Mouse (Mus musculus) heart, adult 2 months (tissue): Measurements from ENCODE around the gene Add2. TPM values are rescaled to one million over a fixed set of nuclear protein-coding genes. Genes with fewer than 3 reads are reported as not detected.

Experiments used
- DNase-seq, 2 experiments: peaks; one replicate each; pipeline ENCODE4 v3.0.0; 2021
- H3K27ac ChIP-seq: fragments of 200-600 bp; 2 replicates; pipeline ENCODE4 v1.8.1; 2022
- H3K27me3 ChIP-seq: fragments of 200-500 bp; 2 replicates; pipeline ENCODE4 v1.6.1; 2012; ENCODE audit warnings: mild to moderate bottlenecking, low read length, inconsistent platforms, mixed read lengths; ENCODE audit not compliant: control insufficient read depth, insufficient read depth
- H3K36me3 ChIP-seq: fragments of 200-500 bp; 2 replicates; pipeline ENCODE4 v1.6.1; 2012; ENCODE audit warnings: low read length, inconsistent platforms; ENCODE audit not compliant: control insufficient read depth, insufficient read depth
- H3K4me1 ChIP-seq: fragments of 200-500 bp; 2 replicates; pipeline ENCODE4 v1.6.1; 2011; ENCODE audit warnings: low read length; ENCODE audit not compliant: control insufficient read depth, insufficient read depth
- H3K4me3 ChIP-seq: fragments of 200-600 bp; 2 replicates; pipeline ENCODE4 v1.8.1; 2022
- H3K79me2 ChIP-seq: fragments of 200-500 bp; replicated peaks from 2 replicates; pipeline ENCODE4 v1.6.1; 2012; ENCODE audit warnings: mild to moderate bottlenecking, inconsistent platforms, low read length, moderate library complexity, mixed read lengths; ENCODE audit not compliant: control insufficient read depth, insufficient read depth
- H3K9ac ChIP-seq: fragments of 200-500 bp; 2 replicates; pipeline ENCODE4 v1.6.1; 2012; ENCODE audit warnings: low read depth, mild to moderate bottlenecking, control low read depth, inconsistent platforms, low read length, mixed read lengths
- CTCF ChIP-seq: fragments of 200-600 bp; IDR thresholded peaks from 2 replicates; pipeline ENCODE4 v1.8.1; 2022; ENCODE audit warnings: antibody characterized with exemption, mild to moderate bottlenecking, moderate library complexity
- EP300 ChIP-seq: fragments of 200-500 bp; IDR thresholded peaks from 2 replicates; pipeline ENCODE4 v1.6.1; 2011; ENCODE audit warnings: low read depth, low read length, control low read depth; ENCODE audit not compliant: insufficient read depth
- POLR2A ChIP-seq: fragments of 200-500 bp; IDR thresholded peaks from 2 replicates; pipeline ENCODE4 v1.6.1; 2011; ENCODE audit warnings: mild to moderate bottlenecking, low read depth, low read length, control low read depth; ENCODE audit not compliant: insufficient read depth
- WGBS: fragments of 180-500 bp; shearing (Covaris S2); methylation state at CpG from one replicate; pipeline ENCODE4 v1.1.7; 2018; 5-methylcytosine and 5-hydroxymethylcytosine counted together
- intact Hi-C: fragments of 180-260 bp; cut with DNase I; formaldehyde crosslinking; loops from one replicate; pipeline ENCODE4 v1.15.1; 2025
- polyA plus RNA-seq: library from polyadenylated mRNA; depleted of rRNA; stranded (reverse); fragments of >200 nt; gene quantifications from 2 replicates; pipeline ENCODE4 v1.2.3, GENCODE M21; 2012
- total RNA-seq, 2 experiments: library from RNA; stranded (reverse); gene quantifications; 2 replicates each; pipeline ENCODE4 v1.2.3; 2021

Gene Add2
- total and polyA plus RNA-seq, 3 experiments, result 0.16 to 0.39 (median 0.25) TPM

GRCm38 (mm10) chr6:86033635-86034034, 5.2 kb downstream of the Add2 start:
- Histone ChIP-seq H3K9ac (no peak overlapping the region), H3K36me3 (no peaks in the 10 kb centered on the region), H3K27me3 (no peaks in the 10 kb centered on the region), H3K4me3 (no peak overlapping the region), H3K79me2 (no peaks in the 10 kb centered on the region), H3K27ac (no peak overlapping the region), H3K4me1 (no peaks in the 10 kb centered on the region)
- intact Hi-C loops, result no loop called here
- no peak for DNase-seq
- WGBS, result 81% methylated on average over 1 of the region's 1 CpGs
- TF ChIP-seq EP300, result no peak
- TF ChIP-seq POLR2A, result no peak
- TF ChIP-seq CTCF, result no peak

GRCm38 (mm10) chr6:86038901-86039300, 10.4 kb downstream of the Add2 start:
- no peak overlapping the region for H3K4me3 ChIP-seq
- H3K79me2 ChIP-seq, result no peaks in the 10 kb centered on the region
- TF ChIP-seq POLR2A, result no peak
- no peak for TF ChIP-seq EP300
- TF ChIP-seq CTCF, result no peak
- no peaks in the 10 kb centered on the region for H3K4me1 ChIP-seq
- no peak overlapping the region for H3K9ac ChIP-seq
- H3K27ac ChIP-seq, result no peak overlapping the region
- H3K27me3 ChIP-seq, result no peaks in the 10 kb centered on the region
- intact Hi-C loops, result no loop called here
- WGBS, result 32% methylated on average over 2 of the region's 2 CpGs
- no peak for DNase-seq
- no peaks in the 10 kb centered on the region for H3K36me3 ChIP-seq

- DNase-seq, result no peak
- H3K4me1 ChIP-seq, result no peaks in the 10 kb centered on the region
- no peaks in the 10 kb centered on the region for H3K36me3 ChIP-seq
- no peaks in the 10 kb centered on the region for H3K27me3 ChIP-seq
- intact Hi-C loops, result no loop called here
- no peak overlapping the region for H3K27ac ChIP-seq
- no peak overlapping the region for H3K9ac ChIP-seq
- no peaks in the 10 kb centered on the region for H3K79me2 ChIP-seq
- TF ChIP-seq CTCF (no peak), EP300 (no peak), POLR2A (no peak)
- H3K4me3 ChIP-seq, result no peak overlapping the region
- 46% methylated on average over 1 of the region's 1 CpGs for WGBS
These were observed 11.7 kb downstream of the Add2 start for GRCm38 (mm10) chr6:86040140-86040539.

- no peak for TF ChIP-seq CTCF
- no peak for TF ChIP-seq EP300
- no peak for TF ChIP-seq POLR2A
- H3K27ac ChIP-seq, result no peak overlapping the region
- intact Hi-C loops, result no loop called here
- WGBS, result 91% methylated on average over 11 of the region's 11 CpGs
- H3K9ac ChIP-seq, result no peak overlapping the region
- H3K4me1 ChIP-seq, result no peaks in the 10 kb centered on the region
- H3K79me2 ChIP-seq, result no peaks in the 10 kb centered on the region
- H3K36me3 ChIP-seq, result no peaks in the 10 kb centered on the region
- no peak overlapping the region for H3K4me3 ChIP-seq
- DNase-seq, result no peak
- no peaks in the 10 kb centered on the region for H3K27me3 ChIP-seq
These were observed 19.0 kb downstream of the Add2 start for GRCm38 (mm10) chr6:86047510-86047909.

- TF ChIP-seq CTCF, result no peak
- TF ChIP-seq POLR2A, result no peak
- TF ChIP-seq EP300, result no peak
- WGBS, result 67% methylated on average over 5 of the region's 5 CpGs
- Histone ChIP-seq H3K4me1 (no peaks in the 10 kb centered on the region), H3K36me3 (no peaks in the 10 kb centered on the region), H3K4me3 (no peak overlapping the region), H3K27me3 (no peaks in the 10 kb centered on the region), H3K27ac (no peak overlapping the region), H3K9ac (no peak overlapping the region), H3K79me2 (no peaks in the 10 kb centered on the region)
- intact Hi-C loops, result no loop called here
- DNase-seq, result no peak
These were observed 20.0 kb downstream of the Add2 start for GRCm38 (mm10) chr6:86048509-86048908.

- Histone ChIP-seq H3K27me3 (no peaks in the 10 kb centered on the region), H3K4me1 (no peaks in the 10 kb centered on the region), H3K4me3 (no peak overlapping the region), H3K79me2 (no peaks in the 10 kb centered on the region), H3K27ac (no peak overlapping the region), H3K9ac (no peak overlapping the region), H3K36me3 (no peaks in the 10 kb centered on the region)
- no peak for DNase-seq
- 50% methylated on average over 6 of the region's 6 CpGs for WGBS
- TF ChIP-seq POLR2A (no peak), EP300 (no peak), CTCF (no peak)
- intact Hi-C loops, result no loop called here
These were observed 22.2 kb downstream of the Add2 start for GRCm38 (mm10) chr6:86050586-86051268.

- no peak for DNase-seq
- WGBS, result 25% methylated on average over 7 of the region's 7 CpGs
These were observed 23.6 kb downstream of the Add2 start for GRCm38 (mm10) chr6:86052032-86052459.

More at GRCm38 (mm10) chr6:86052032-86052459, 23.6 kb downstream of the Add2 start:
- Histone ChIP-seq H3K4me3 (no peak overlapping the region), H3K4me1 (no peaks in the 10 kb centered on the region), H3K9ac (no peak overlapping the region), H3K36me3 (no peaks in the 10 kb centered on the region), H3K27me3 (no peaks in the 10 kb centered on the region), H3K27ac (no peak overlapping the region), H3K79me2 (no peaks in the 10 kb centered on the region)
- no peak for TF ChIP-seq EP300
- TF ChIP-seq CTCF, result no peak
- TF ChIP-seq POLR2A, result no peak
- intact Hi-C loops, result no loop called here
